Mouse (Mus musculus) liver, embryonic 12.5 days (tissue): ENCODE measurements around the gene Olfr860. TPM values are rescaled to one million over a fixed set of nuclear protein-coding genes. Genes with fewer than 3 reads are reported as not detected.
"Not testable (repeated sequence)": the region's sequence is repeated elsewhere in the genome, so short reads cannot be mapped to it uniquely, and the experiment has no call there.

Experiments
- ATAC-seq: fragments of 200-750 bp; cut with Nextera tagmentation; 2 replicates; pipeline ENCODE4 v1.8.0; 2017; ENCODE audit warnings: moderate number of reproducible peaks, mild to moderate bottlenecking, moderate library complexity
- H3K27ac ChIP-seq: fragments of 300-500 bp; sonication (generic); 2 replicates; pipeline ENCODE4 v1.5.1; 2016; ENCODE audit warnings: mild to moderate bottlenecking
- H3K27me3 ChIP-seq: fragments of 300-500 bp; sonication (generic); replicated peaks from 2 replicates; pipeline ENCODE4 v1.6.1; 2016; ENCODE audit warnings: mild to moderate bottlenecking, moderate library complexity
- H3K36me3 ChIP-seq: fragments of 300-500 bp; sonication (generic); 2 replicates; pipeline ENCODE4 v1.6.1; 2016; ENCODE audit warnings: mild to moderate bottlenecking, moderate library complexity
- H3K4me1 ChIP-seq: fragments of 300-500 bp; sonication (generic); 2 replicates; pipeline ENCODE4 v1.6.1; 2016
- H3K4me2 ChIP-seq: fragments of 300-500 bp; sonication (generic); 2 replicates; pipeline ENCODE4 v1.6.1; 2016; ENCODE audit warnings: mild to moderate bottlenecking, moderate library complexity
- H3K4me3 ChIP-seq: fragments of 300-500 bp; sonication (generic); 2 replicates; pipeline ENCODE4 v1.5.1; 2016; ENCODE audit warnings: mild to moderate bottlenecking, moderate library complexity
- H3K9ac ChIP-seq: fragments of 300-500 bp; sonication (generic); 2 replicates; pipeline ENCODE4 v1.6.1; 2016; ENCODE audit warnings: mild to moderate bottlenecking, moderate library complexity
- H3K9me3 ChIP-seq: fragments of 300-500 bp; sonication (generic); replicated peaks from 2 replicates; pipeline ENCODE4 v1.6.1; 2016; ENCODE audit warnings: mild to moderate bottlenecking, moderate library complexity
- WGBS: fragments of 180-500 bp; shearing (Covaris S2); methylation state at CpG from one replicate; pipeline ENCODE4 v1.1.7; 2016; ENCODE audit not compliant: insufficient replicate concordance; 5-methylcytosine and 5-hydroxymethylcytosine counted together
- polyA plus RNA-seq: library from polyadenylated mRNA; unstranded; fragments of >200 nt; fragmentation: Nextera tagmentation; extraction: Ambion mirVana; gene quantifications from 2 replicates; pipeline ENCODE4 v1.2.1, GENCODE M21; 2016

Gene Olfr860
- not detected in 2 replicates for polyA plus RNA-seq

- Histone ChIP-seq H3K9ac (no peak within 1 kb of the TSS), H3K4me1 (no peaks in the 10 kb centered on the region), H3K36me3 (no peaks in the 10 kb centered on the region), H3K27ac (no peak within 1 kb of the TSS), H3K9me3 (no peaks in the 10 kb centered on the region), H3K4me2 (no peak within 1 kb of the TSS), H3K4me3 (no peak within 1 kb of the TSS), H3K27me3 (no peaks in the 10 kb centered on the region)
- 47% methylated on average over 1 of the region's 1 CpGs for WGBS
- ATAC-seq, result no peak
Measured at GRCm38 (mm10) chr9:19849647-19850046, at the start of gene Olfr860. Gene Olfr860, minus strand, starts transcription at chr9:19849747.

- Histone ChIP-seq H3K4me1 (no peaks in the 10 kb centered on the region), H3K36me3 (no peaks in the 10 kb centered on the region), H3K9ac (no peak within 1 kb of the TSS), H3K9me3 (no peaks in the 10 kb centered on the region), H3K4me3 (no peak within 1 kb of the TSS), H3K27me3 (no peaks in the 10 kb centered on the region), H3K27ac (no peak within 1 kb of the TSS), H3K4me2 (no peak within 1 kb of the TSS)
- no peak for ATAC-seq
Measured at GRCm38 (mm10) chr9:19887904-19888303, 38.4 kb upstream of the Olfr860 start, which contains the start of gene Olfr862. Gene Olfr862, minus strand, starts transcription at chr9:19888004.

GRCm38 (mm10) chr9:19804606-19805005 is 44.9 kb downstream of the Olfr860 start, which contains the start of gene Olfr859:
Gene Olfr859, plus strand, starts transcription at chr9:19804906.
- not testable (repeated sequence) for H3K9ac ChIP-seq, ATAC-seq, H3K27me3 ChIP-seq, H3K36me3 ChIP-seq, H3K27ac ChIP-seq, H3K9me3 ChIP-seq, H3K4me2 ChIP-seq, H3K4me1 ChIP-seq, H3K4me3 ChIP-seq
- WGBS, result 43% methylated on average over 1 of the region's 1 CpGs

GRCm38 (mm10) chr9:19803000-19803399 is 46.5 kb downstream of the Olfr860 start:
- H3K4me3 ChIP-seq, result no peak overlapping the region
- no peaks in the 10 kb centered on the region for H3K4me1 ChIP-seq
- H3K27ac ChIP-seq, result no peak overlapping the region
- no peak overlapping the region for H3K4me2 ChIP-seq
- H3K9ac ChIP-seq, result no peak overlapping the region
- WGBS, result 39% methylated on average over 1 of the region's 1 CpGs
- H3K36me3 ChIP-seq, result no peaks in the 10 kb centered on the region
- no peak for ATAC-seq
- no peaks in the 10 kb centered on the region for H3K9me3 ChIP-seq
- H3K27me3 ChIP-seq, result no peaks in the 10 kb centered on the region

Other genes with a start within 250 kb of the Olfr860 start
- 15.3 and 15.6 TPM in 2 replicates for gene Zfp317, start 227.6 kb downstream of the Olfr860 start, polyA plus RNA-seq
- gene Olfr857, start 140.3 kb downstream of the Olfr860 start, polyA plus RNA-seq, result not detected in 2 replicates
- gene Olfr58, start 69.5 kb downstream of the Olfr860 start, polyA plus RNA-seq, result not detected in 2 replicates
- gene Olfr859, start 44.8 kb downstream of the Olfr860 start, polyA plus RNA-seq, result not detected in 2 replicates
- gene Olfr862, start 38.3 kb upstream of the Olfr860 start, polyA plus RNA-seq, result not detected in 2 replicates
- 0.18 and 0.20 TPM in 2 replicates for gene Olfr77, start 67.1 kb upstream of the Olfr860 start, polyA plus RNA-seq
- gene Olfr866, start 178.3 kb upstream of the Olfr860 start, polyA plus RNA-seq, result not detected in 2 replicates
- gene Olfr867, start 207.8 kb upstream of the Olfr860 start, polyA plus RNA-seq, result not detected in 2 replicates
- not detected in 2 replicates for gene Olfr868, start 248.9 kb upstream of the Olfr860 start, polyA plus RNA-seq